Mouse (Mus musculus): ENCODE data around the gene Cyp2g1. TPM values are rescaled to one million over a fixed set of nuclear protein-coding genes. Genes with fewer than 3 reads are reported as not detected.
"Not testable (repeated sequence)": the region's sequence is repeated elsewhere in the genome, so short reads cannot be mapped to it uniquely, and the experiment has no call there.

Gene Cyp2g1
- polyA plus RNA-seq, 1 experiment from 2014 or later = not detected

- DNase-seq (ENCODE audit: low spot score) (peak; percentile 76), ATAC-seq (replicated peaks; ENCODE audit: low FRiP score) (peak; percentile 78)
- Histone ChIP-seq H3K27me3 (ENCODE audit: control insufficient read depth, insufficient read depth, low read length) (no peaks in the 10 kb centered on the region), H3K27ac (ENCODE audit: low read depth, low read length) (no peak overlapping the region), H3K4me1 (replicated peaks; ENCODE audit: control insufficient read depth, insufficient read depth, low read length) (no peaks in the 10 kb centered on the region; the same call in 1 of the 2 replicates), H3K9me3 (ENCODE audit: control insufficient read depth, low read length) (no peaks in the 10 kb centered on the region), H3K36me3 (ENCODE audit: control insufficient read depth, insufficient read depth, low read length) (no peaks in the 10 kb centered on the region), H3K4me3 (ENCODE audit: low read depth, low read length) (no peak overlapping the region), H3K4me2 (ENCODE audit: low read depth, low read length, severe bottlenecking) (peak overlapping the region; percentile 29; the same call in 1 of the 2 replicates), H3K9ac (ENCODE audit: low read length) (no peak overlapping the region)
- 3% methylated on average over 11 of the region's 11 CpGs for WGBS
Measured at GRCm38 (mm10) chr7:26780510-26780909, 28.2 kb upstream of the Cyp2g1 start.

DNA sequence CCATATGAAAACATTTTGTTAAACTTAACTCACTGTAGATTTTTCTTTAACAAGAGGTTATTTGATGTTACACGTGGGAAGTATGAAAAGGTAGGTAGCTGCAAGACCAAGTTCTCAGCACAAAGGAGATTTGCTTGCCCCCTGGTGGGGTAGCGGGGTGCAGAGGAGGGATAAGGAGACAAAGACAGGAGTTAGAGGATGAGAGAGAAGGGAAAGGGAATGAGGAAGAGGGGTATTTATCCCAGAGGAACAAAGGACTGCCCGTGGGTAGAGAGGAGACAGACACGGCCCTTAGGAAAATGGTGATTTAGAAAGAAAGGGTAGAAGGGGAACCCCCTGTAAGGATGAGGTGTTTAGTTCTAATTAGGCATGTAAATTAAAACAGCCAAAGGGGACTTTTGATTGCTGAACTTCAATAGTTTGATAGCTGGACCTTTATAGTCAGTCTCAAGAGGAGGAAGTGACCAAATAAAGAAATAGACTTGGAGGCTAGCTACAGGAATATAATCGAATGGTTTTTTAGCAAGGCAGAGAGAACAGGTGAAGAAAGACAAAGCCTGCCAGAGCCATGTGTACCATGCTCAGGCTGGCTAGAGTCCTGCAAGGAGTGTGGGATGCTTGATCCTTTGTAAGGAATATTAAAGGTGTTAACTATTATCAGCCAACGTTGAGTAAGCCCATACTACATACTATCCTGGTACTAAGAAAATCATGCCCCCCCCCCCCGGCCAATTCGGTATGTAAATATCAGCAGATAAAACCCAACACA is 27.5 kb upstream of the Cyp2g1 start:
- Histone ChIP-seq H3K4me3 (ENCODE audit: low read depth, low read length) (no peak overlapping the region), H3K4me2 (ENCODE audit: low read depth, low read length, severe bottlenecking) (no peak overlapping the region), H3K27me3 (ENCODE audit: control insufficient read depth, insufficient read depth, low read length) (no peaks in the 10 kb centered on the region), H3K36me3 (ENCODE audit: control insufficient read depth, insufficient read depth, low read length) (no peaks in the 10 kb centered on the region), H3K9me3 (ENCODE audit: control insufficient read depth, low read length) (no peaks in the 10 kb centered on the region), H3K9ac (ENCODE audit: low read length) (no peak overlapping the region), H3K27ac (ENCODE audit: low read depth, low read length) (no peak overlapping the region), H3K4me1 (replicated peaks; ENCODE audit: control insufficient read depth, insufficient read depth, low read length) (no peaks in the 10 kb centered on the region; the same call in 1 of the 2 replicates)
- 4% methylated on average over 8 of the region's 8 CpGs for WGBS
- peak; percentile 53; the same call in 1 of the 2 replicates for ATAC-seq (replicated peaks; ENCODE audit: low FRiP score)
- no peak for DNase-seq (ENCODE audit: low spot score)

GRCm38 (mm10) chr7:26781767-26782131 is 26.9 kb upstream of the Cyp2g1 start:
- Histone ChIP-seq H3K36me3 (ENCODE audit: control insufficient read depth, insufficient read depth, low read length) (no peaks in the 10 kb centered on the region), H3K4me1 (replicated peaks; ENCODE audit: control insufficient read depth, insufficient read depth, low read length) (no peaks in the 10 kb centered on the region; the same call in 1 of the 2 replicates), H3K4me2 (ENCODE audit: low read depth, low read length, severe bottlenecking) (no peak overlapping the region), H3K4me3 (ENCODE audit: low read depth, low read length) (no peak overlapping the region), H3K9ac (ENCODE audit: low read length) (no peak overlapping the region), H3K27me3 (ENCODE audit: control insufficient read depth, insufficient read depth, low read length) (no peaks in the 10 kb centered on the region), H3K27ac (ENCODE audit: low read depth, low read length) (no peak overlapping the region), H3K9me3 (ENCODE audit: control insufficient read depth, low read length) (no peaks in the 10 kb centered on the region)
- DNase-seq (ENCODE audit: low spot score) = no peak
- ATAC-seq (replicated peaks; ENCODE audit: low FRiP score) = no peak
- 21% methylated on average over 8 of the region's 8 CpGs for WGBS

GRCm38 (mm10) chr7:26783163-26783562 is 25.5 kb upstream of the Cyp2g1 start:
- no peaks in the 10 kb centered on the region; the same call in 1 of the 2 replicates for H3K4me1 ChIP-seq (replicated peaks; ENCODE audit: control insufficient read depth, insufficient read depth, low read length)
- ATAC-seq (replicated peaks; ENCODE audit: low FRiP score) = no peak
- H3K9ac ChIP-seq (ENCODE audit: low read length) = no peak overlapping the region
- H3K36me3 ChIP-seq (ENCODE audit: control insufficient read depth, insufficient read depth, low read length) = no peaks in the 10 kb centered on the region
- H3K4me3 ChIP-seq (ENCODE audit: low read depth, low read length) = no peak overlapping the region
- no peaks in the 10 kb centered on the region for H3K27me3 ChIP-seq (ENCODE audit: control insufficient read depth, insufficient read depth, low read length)
- H3K9me3 ChIP-seq (ENCODE audit: control insufficient read depth, low read length) = no peaks in the 10 kb centered on the region
- DNase-seq (ENCODE audit: low spot score) = no peak
- H3K4me2 ChIP-seq (ENCODE audit: low read depth, low read length, severe bottlenecking) = no peak overlapping the region
- no peak overlapping the region for H3K27ac ChIP-seq (ENCODE audit: low read depth, low read length)
- 84% methylated on average over 5 of the region's 5 CpGs for WGBS

- ATAC-seq (replicated peaks; ENCODE audit: low FRiP score); DNase-seq (ENCODE audit: low spot score); H3K4me1 ChIP-seq (replicated peaks; ENCODE audit: control insufficient read depth, insufficient read depth, low read length); H3K9me3 ChIP-seq (ENCODE audit: control insufficient read depth, low read length); H3K36me3 ChIP-seq (ENCODE audit: control insufficient read depth, insufficient read depth, low read length); H3K27me3 ChIP-seq (ENCODE audit: control insufficient read depth, insufficient read depth, low read length); H3K4me2 ChIP-seq (ENCODE audit: low read depth, low read length, severe bottlenecking); H3K27ac ChIP-seq (ENCODE audit: low read depth, low read length); H3K4me3 ChIP-seq (ENCODE audit: low read depth, low read length); H3K9ac ChIP-seq (ENCODE audit: low read length): not testable (repeated sequence)
- WGBS = 45% methylated on average over 1 of the region's 1 CpGs
Measured at GRCm38 (mm10) chr7:26786013-26786412, 22.7 kb upstream of the Cyp2g1 start.

- H3K4me3 ChIP-seq (ENCODE audit: low read depth, low read length) = no peak overlapping the region
- no peak for ATAC-seq (replicated peaks; ENCODE audit: low FRiP score)
- no peaks in the 10 kb centered on the region for H3K27me3 ChIP-seq (ENCODE audit: control insufficient read depth, insufficient read depth, low read length)
- H3K36me3 ChIP-seq (ENCODE audit: control insufficient read depth, insufficient read depth, low read length) = no peaks in the 10 kb centered on the region
- H3K9ac ChIP-seq (ENCODE audit: low read length) = no peak overlapping the region
- H3K4me1 ChIP-seq (replicated peaks; ENCODE audit: control insufficient read depth, insufficient read depth, low read length) = no peaks in the 10 kb centered on the region
- no peaks in the 10 kb centered on the region for H3K9me3 ChIP-seq (ENCODE audit: control insufficient read depth, low read length)
- H3K27ac ChIP-seq (ENCODE audit: low read depth, low read length) = no peak overlapping the region
- 77% methylated on average over 6 of the region's 6 CpGs for WGBS
- DNase-seq (ENCODE audit: low spot score) = no peak
- H3K4me2 ChIP-seq (ENCODE audit: low read depth, low read length, severe bottlenecking) = no peak overlapping the region
Measured at GRCm38 (mm10) chr7:26789984-26790383, 18.7 kb upstream of the Cyp2g1 start.

- Histone ChIP-seq H3K9me3 (ENCODE audit: control insufficient read depth, low read length) (no peaks in the 10 kb centered on the region), H3K27ac (ENCODE audit: low read depth, low read length) (no peak overlapping the region), H3K36me3 (ENCODE audit: control insufficient read depth, insufficient read depth, low read length) (no peaks in the 10 kb centered on the region), H3K4me3 (ENCODE audit: low read depth, low read length) (no peak overlapping the region), H3K27me3 (ENCODE audit: control insufficient read depth, insufficient read depth, low read length) (no peaks in the 10 kb centered on the region), H3K9ac (ENCODE audit: low read length) (no peak overlapping the region), H3K4me1 (replicated peaks; ENCODE audit: control insufficient read depth, insufficient read depth, low read length) (no peaks in the 10 kb centered on the region), H3K4me2 (ENCODE audit: low read depth, low read length, severe bottlenecking) (no peak overlapping the region)
- DNase-seq (ENCODE audit: low spot score) = no peak
- ATAC-seq (replicated peaks; ENCODE audit: low FRiP score) = no peak
Measured at GRCm38 (mm10) chr7:26800104-26800503, 8.6 kb upstream of the Cyp2g1 start.

DNA sequence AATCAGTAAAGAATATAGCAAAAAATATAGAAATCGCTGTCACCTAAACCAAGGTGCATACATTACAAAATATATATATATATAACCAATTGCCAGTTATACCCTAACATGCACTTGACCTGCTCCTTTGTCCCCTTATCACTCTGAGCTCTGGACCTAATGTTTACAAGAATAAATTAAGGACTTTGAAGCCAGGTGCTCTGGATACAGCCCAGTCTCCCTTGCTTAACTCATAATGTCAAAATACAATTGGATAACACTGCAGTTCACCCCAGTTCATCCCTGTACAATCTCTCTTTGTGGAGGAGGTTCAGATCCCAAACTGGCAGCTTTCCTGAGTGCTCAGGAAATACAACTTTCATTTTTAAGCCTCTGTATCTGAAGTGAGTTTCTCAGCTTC is 7.7 kb upstream of the Cyp2g1 start:
- H3K9me3 ChIP-seq (ENCODE audit: control insufficient read depth, low read length) = no peaks in the 10 kb centered on the region
- no peak overlapping the region for H3K9ac ChIP-seq (ENCODE audit: low read length)
- WGBS = 94% methylated on average over 1 of the region's 1 CpGs
- H3K4me1 ChIP-seq (replicated peaks; ENCODE audit: control insufficient read depth, insufficient read depth, low read length) = no peaks in the 10 kb centered on the region
- no peaks in the 10 kb centered on the region for H3K36me3 ChIP-seq (ENCODE audit: control insufficient read depth, insufficient read depth, low read length)
- H3K4me3 ChIP-seq (ENCODE audit: low read depth, low read length) = no peak overlapping the region
- H3K27me3 ChIP-seq (ENCODE audit: control insufficient read depth, insufficient read depth, low read length) = no peaks in the 10 kb centered on the region
- H3K4me2 ChIP-seq (ENCODE audit: low read depth, low read length, severe bottlenecking) = no peak overlapping the region
- DNase-seq (ENCODE audit: low spot score) (no peak), ATAC-seq (replicated peaks; ENCODE audit: low FRiP score) (no peak)
- H3K27ac ChIP-seq (ENCODE audit: low read depth, low read length) = no peak overlapping the region
